Mouse (Mus musculus) myocyte (in vitro differentiated cells): Measurements from ENCODE around the gene Recql. TPM values are rescaled to one million over a fixed set of nuclear protein-coding genes. Genes with fewer than 3 reads are reported as not detected.

Experiments
- H3K27me3 ChIP-seq: one replicate; pipeline ENCODE4 v1.6.1; 2011; ENCODE audit not compliant: control insufficient read depth, insufficient read depth, insufficient read length
- H3K36me3 ChIP-seq: one replicate; pipeline ENCODE4 v1.6.1; 2011; ENCODE audit not compliant: control insufficient read depth, insufficient read depth
- H3K4me2 ChIP-seq: one replicate; pipeline ENCODE4 v1.6.1; 2011; ENCODE audit warnings: low read depth, control low read depth
- H3K4me3 ChIP-seq: one replicate; pipeline ENCODE4 v1.5.1; 2011; ENCODE audit warnings: mild to moderate bottlenecking, control low read depth, moderate library complexity
- H3K79me2 ChIP-seq: one replicate; pipeline ENCODE4 v1.6.1; 2011; ENCODE audit not compliant: control insufficient read depth, insufficient read depth
- H3ac ChIP-seq: one replicate; pipeline ENCODE4 v1.6.1; 2011; ENCODE audit not compliant: control insufficient read depth, insufficient read length
- CEBPB ChIP-seq: IDR thresholded peaks from 2 replicates; pipeline ENCODE4 v1.6.1; 2011; ENCODE audit warnings: mild to moderate bottlenecking, moderate library complexity; ENCODE audit not compliant: poor library complexity, insufficient read depth, severe bottlenecking
- E2F4 ChIP-seq: IDR thresholded peaks from one replicate; pipeline ENCODE4 v1.6.1; 2011; ENCODE audit warnings: mild to moderate bottlenecking, control low read depth, moderate library complexity; ENCODE audit not compliant: insufficient read depth
- MAX ChIP-seq: IDR thresholded peaks from one replicate; pipeline ENCODE4 v1.6.1; 2011; ENCODE audit warnings: low read depth, mild to moderate bottlenecking, control low read depth
- MYOD1 ChIP-seq, 3 experiments: IDR thresholded peaks; one replicate each; pipeline ENCODE4 v1.6.1; 2011; ENCODE audit warnings: control low read depth in 2 of 3, low read depth in 2 of 3, mild to moderate bottlenecking in 2 of 3, moderate library complexity in 1 of 3; ENCODE audit not compliant: insufficient read length in 2 of 3, control insufficient read depth in 1 of 3
- MYOG ChIP-seq, 3 experiments: IDR thresholded peaks; one replicate each; pipeline ENCODE4 v1.6.1; 2011; ENCODE audit warnings: control low read depth in 2 of 3, low read depth in 2 of 3, mild to moderate bottlenecking in 2 of 3; ENCODE audit not compliant: insufficient read length in 2 of 3, control insufficient read depth in 1 of 3, insufficient read depth in 1 of 3
- POLR2A ChIP-seq: IDR thresholded peaks from one replicate; pipeline ENCODE4 v1.6.1; 2011; ENCODE audit warnings: low read depth, mild to moderate bottlenecking, control low read depth, moderate library complexity; ENCODE audit not compliant: insufficient read length
- POLR2AphosphoS2 ChIP-seq: IDR thresholded peaks from one replicate; pipeline ENCODE4 v1.6.1; 2011; ENCODE audit warnings: low read depth, control low read depth; ENCODE audit not compliant: insufficient read length
- REST ChIP-seq: IDR thresholded peaks from one replicate; pipeline ENCODE4 v1.6.1; 2011; ENCODE audit warnings: mild to moderate bottlenecking, control low read depth, moderate library complexity; ENCODE audit not compliant: insufficient read depth, insufficient read length
- SRF ChIP-seq: IDR thresholded peaks from one replicate; pipeline ENCODE4 v1.6.1; 2011; ENCODE audit warnings: low read depth; ENCODE audit not compliant: control insufficient read depth, insufficient read length
- TCF12 ChIP-seq: IDR thresholded peaks from one replicate; pipeline ENCODE4 v1.6.1; 2011; ENCODE audit warnings: mild to moderate bottlenecking, control low read depth; ENCODE audit not compliant: poor library complexity, insufficient read depth, severe bottlenecking
- TCF3 ChIP-seq: IDR thresholded peaks from one replicate; pipeline ENCODE4 v1.6.1; 2011; ENCODE audit warnings: low read depth, control low read depth; ENCODE audit not compliant: insufficient read length
- USF1 ChIP-seq: IDR thresholded peaks from one replicate; pipeline ENCODE4 v1.6.1; 2011; ENCODE audit warnings: low read depth, mild to moderate bottlenecking, control low read depth, moderate library complexity
- polyA plus RNA-seq: library from polyadenylated mRNA; unstranded; fragments of >200 nt; fragmentation: generic; extraction: Trizol; gene quantifications from one replicate; pipeline ENCODE4 v1.2.1, GENCODE M21; 2012; ENCODE audit warnings: missing spikeins

Recql gene
- polyA plus RNA-seq, 1 experiment: 8.8 TPM

DNA sequence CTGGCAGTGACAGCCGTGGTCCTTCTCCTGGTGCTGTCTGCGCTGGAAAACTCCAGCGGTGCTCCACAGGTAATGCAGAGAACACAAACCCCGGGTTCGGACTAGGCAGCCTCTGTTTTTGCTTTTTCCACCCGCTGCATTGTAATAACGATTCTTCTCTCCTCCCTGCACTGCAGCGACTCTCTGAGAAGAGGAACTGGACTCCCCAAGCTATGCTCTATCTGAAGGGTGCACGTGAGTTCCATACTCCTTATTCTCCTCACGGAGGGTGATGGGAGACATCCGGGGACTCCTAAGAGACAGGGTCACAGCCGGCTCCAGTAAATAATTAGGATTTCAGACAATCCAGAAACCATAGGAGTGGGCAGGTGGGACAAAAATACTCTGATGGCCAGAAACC, 27.0 kb upstream of the Recql start:
- Histone ChIP-seq H3K4me2 (no peak overlapping the region), H3ac (no peak overlapping the region), H3K79me2 (no peaks in the 10 kb centered on the region), H3K4me3 (no peak overlapping the region), H3K27me3 (no peaks in the 10 kb centered on the region), H3K36me3 (peaks cover 2% of the 10 kb centered on the region)
- TF ChIP-seq TCF12 (no peak), MAX (no peak), E2F4 (no peak), MYOG (IDR thresholded peaks at IDR 0.05; ENCODE audit: control insufficient read depth in 1 of 3, insufficient read depth in 1 of 3, insufficient read length in 2 of 3, low read depth in 2 of 3) (no peak), REST (no peak), POLR2A (no peak), SRF (no peak), CEBPB (no peak), TCF3 (no peak), MYOD1 (IDR thresholded peaks at IDR 0.05; ENCODE audit: control insufficient read depth in 1 of 3, insufficient read length in 2 of 3, low read depth in 2 of 3) (no peak), USF1 (no peak), POLR2AphosphoS2 (no peak)

DNA sequence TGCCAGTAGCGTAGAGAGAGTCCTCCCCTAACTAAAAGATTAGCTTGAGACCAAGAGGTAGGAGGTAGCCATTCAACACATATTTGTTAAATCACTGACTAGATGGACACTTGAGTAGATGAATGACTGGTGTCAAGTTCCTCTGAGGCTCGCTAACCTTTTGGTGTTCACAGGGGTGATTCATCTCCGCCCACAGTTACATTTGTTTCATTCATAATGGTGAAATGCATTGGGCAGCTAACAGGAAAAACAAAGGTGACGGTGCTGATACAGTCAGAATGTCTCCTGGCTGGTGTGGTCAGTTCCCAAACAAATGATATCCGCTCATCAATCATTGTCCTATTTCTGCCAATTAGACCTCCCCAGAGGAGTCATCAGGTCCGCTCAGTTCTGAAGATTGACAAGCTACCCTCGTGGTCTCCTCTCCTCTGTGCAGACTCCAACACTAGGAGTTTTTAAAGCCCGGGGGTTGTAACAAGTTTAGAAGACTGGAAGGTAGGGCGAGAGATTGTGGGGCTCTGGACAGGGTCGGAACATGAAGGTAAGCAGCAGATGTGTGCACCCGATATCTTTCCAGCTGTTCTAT, 26.1 kb upstream of the Recql start, which contains the start of gene Spx:
Gene Spx, plus strand, starts transcription at position 536 of the 586 bp plus-strand sequence.
- no peak within 1 kb of the TSS for H3K4me2 ChIP-seq
- no peak within 1 kb of the TSS for H3K4me3 ChIP-seq
- TF ChIP-seq MAX (no peak), MYOD1 (IDR thresholded peaks at IDR 0.05; ENCODE audit: control insufficient read depth in 1 of 3, insufficient read length in 2 of 3, low read depth in 2 of 3) (no peak), CEBPB (no peak), SRF (no peak), E2F4 (no peak), TCF12 (no peak), POLR2AphosphoS2 (no peak), MYOG (IDR thresholded peaks at IDR 0.05; ENCODE audit: control insufficient read depth in 1 of 3, insufficient read depth in 1 of 3, insufficient read length in 2 of 3, low read depth in 2 of 3) (no peak), USF1 (no peak), TCF3 (no peak), POLR2A (no peak)
- no peaks in the 10 kb centered on the region for H3K27me3 ChIP-seq
- H3K79me2 ChIP-seq: no peaks in the 10 kb centered on the region
- no peak within 1 kb of the TSS for H3ac ChIP-seq
- H3K36me3 ChIP-seq: no peaks in the 10 kb centered on the region

DNA sequence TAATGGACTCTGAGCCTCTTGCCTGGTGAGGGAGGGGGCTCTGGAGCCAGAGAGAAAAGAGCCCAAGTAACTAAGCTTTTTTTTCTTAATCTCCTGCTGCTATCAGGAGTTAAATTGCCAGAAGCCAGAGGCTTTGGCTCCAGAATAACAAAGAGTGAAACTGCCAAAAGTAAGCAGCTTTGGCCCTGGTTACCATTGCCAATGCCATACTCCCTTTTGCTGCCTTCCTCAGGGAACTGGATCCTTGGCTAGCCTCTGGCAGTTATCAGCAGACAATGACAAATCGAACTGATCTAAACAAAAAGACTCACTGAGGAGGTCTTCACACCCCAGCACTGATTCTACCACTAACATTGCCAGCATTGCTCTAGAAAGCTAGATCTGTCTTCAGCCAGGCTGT, 24.3 kb upstream of the Recql start:
- H3K4me2 ChIP-seq: no peak overlapping the region
- no peaks in the 10 kb centered on the region for H3K27me3 ChIP-seq
- TF ChIP-seq CEBPB (no peak), MYOG (IDR thresholded peaks at IDR 0.05; ENCODE audit: control insufficient read depth in 1 of 3, insufficient read depth in 1 of 3, insufficient read length in 2 of 3, low read depth in 2 of 3) (no peak), TCF12 (no peak), MAX (no peak), POLR2A (no peak), MYOD1 (IDR thresholded peaks at IDR 0.05; ENCODE audit: control insufficient read depth in 1 of 3, insufficient read length in 2 of 3, low read depth in 2 of 3) (no peak), REST (no peak)
- H3K36me3 ChIP-seq: no peaks in the 10 kb centered on the region
- no peak overlapping the region for H3ac ChIP-seq
- no peaks in the 10 kb centered on the region for H3K79me2 ChIP-seq
- no peak overlapping the region for H3K4me3 ChIP-seq

DNA sequence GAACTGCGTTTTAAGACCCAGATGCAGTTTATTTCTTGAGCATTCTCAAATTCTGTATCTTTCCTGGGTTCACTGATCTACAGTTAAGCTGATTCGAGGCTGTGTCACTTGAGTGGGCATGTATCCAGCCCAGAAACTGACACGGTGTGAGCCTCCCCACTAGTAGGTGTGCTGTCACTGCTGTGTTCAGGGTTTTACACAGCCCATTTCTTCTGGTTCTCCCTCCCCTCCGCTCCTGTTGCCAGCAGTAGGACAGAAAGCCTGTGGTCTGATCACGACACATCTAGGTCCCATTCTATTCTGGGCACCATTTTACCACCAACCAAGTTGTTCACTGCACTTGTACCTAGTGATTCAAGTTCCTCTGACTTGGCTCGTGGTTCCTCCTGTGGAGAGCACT, 8.9 kb upstream of the Recql start:
- TF ChIP-seq TCF3 (no peak), TCF12 (no peak), POLR2A (no peak), MAX (no peak), REST (no peak), E2F4 (no peak), MYOD1 (IDR thresholded peaks at IDR 0.05; ENCODE audit: control insufficient read depth in 1 of 3, insufficient read length in 2 of 3, low read depth in 2 of 3) (no peak), SRF (no peak), POLR2AphosphoS2 (no peak), CEBPB (no peak), MYOG (IDR thresholded peaks at IDR 0.05; ENCODE audit: control insufficient read depth in 1 of 3, insufficient read depth in 1 of 3, insufficient read length in 2 of 3, low read depth in 2 of 3) (no peak), USF1 (no peak)
- H3K4me3 ChIP-seq: no peak overlapping the region
- H3K79me2 ChIP-seq: peaks cover 36% of the 10 kb centered on the region

DNA sequence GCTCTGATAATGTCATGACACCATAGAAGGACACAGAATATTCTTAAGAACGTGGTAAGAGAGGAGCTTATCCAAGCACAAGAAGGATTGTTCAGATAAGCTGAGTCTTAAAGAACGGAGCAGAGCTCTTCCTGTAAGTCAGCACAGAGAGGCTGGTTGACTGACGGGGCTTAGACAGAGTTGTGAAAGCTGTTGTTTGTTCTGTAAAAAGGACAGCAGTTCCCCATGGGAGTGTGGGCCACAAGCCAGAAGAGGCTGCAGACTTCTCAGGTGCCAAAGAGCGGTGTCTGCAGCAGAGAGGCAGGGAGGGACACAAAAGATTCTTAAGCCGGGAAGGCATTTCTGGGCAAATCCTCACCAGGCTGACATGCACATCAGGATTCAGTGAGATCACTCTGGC, 7.8 kb upstream of the Recql start:
- no peak overlapping the region for H3K4me3 ChIP-seq
- H3ac ChIP-seq: no peak overlapping the region
- no peak overlapping the region for H3K4me2 ChIP-seq
- H3K79me2 ChIP-seq: peaks cover 46% of the 10 kb centered on the region
- H3K27me3 ChIP-seq: no peaks in the 10 kb centered on the region
- peaks cover 13% of the 10 kb centered on the region for H3K36me3 ChIP-seq
- TF ChIP-seq MYOD1 (IDR thresholded peaks at IDR 0.05; ENCODE audit: control insufficient read depth in 1 of 3, insufficient read length in 2 of 3, low read depth in 2 of 3) (no peak), USF1 (no peak), POLR2A (no peak), TCF3 (no peak), MAX (no peak), REST (no peak), E2F4 (no peak), POLR2AphosphoS2 (no peak), SRF (no peak)

More for the DNA sequence above, 8.9 kb upstream of the Recql start:
- Histone ChIP-seq H3K36me3 (peaks cover 13% of the 10 kb centered on the region), H3K4me2 (no peak overlapping the region), H3ac (no peak overlapping the region), H3K27me3 (no peaks in the 10 kb centered on the region)
